Mouse (Mus musculus) myocyte (in vitro differentiated cells): Measurements from ENCODE around the gene Dppa5a.

Source experiments
- CEBPB ChIP-seq: IDR thresholded peaks from 2 replicates; pipeline ENCODE4 v1.6.1; 2011; ENCODE audit warnings: mild to moderate bottlenecking, moderate library complexity; ENCODE audit not compliant: poor library complexity, insufficient read depth, severe bottlenecking
- E2F4 ChIP-seq: IDR thresholded peaks from one replicate; pipeline ENCODE4 v1.6.1; 2011; ENCODE audit warnings: mild to moderate bottlenecking, control low read depth, moderate library complexity; ENCODE audit not compliant: insufficient read depth
- MAX ChIP-seq: IDR thresholded peaks from one replicate; pipeline ENCODE4 v1.6.1; 2011; ENCODE audit warnings: low read depth, mild to moderate bottlenecking, control low read depth
- MYOG ChIP-seq, 3 experiments: IDR thresholded peaks; one replicate each; pipeline ENCODE4 v1.6.1; 2011; ENCODE audit warnings: control low read depth in 2 of 3, low read depth in 2 of 3, mild to moderate bottlenecking in 2 of 3; ENCODE audit not compliant: insufficient read length in 2 of 3, control insufficient read depth in 1 of 3, insufficient read depth in 1 of 3
- POLR2A ChIP-seq: IDR thresholded peaks from one replicate; pipeline ENCODE4 v1.6.1; 2011; ENCODE audit warnings: low read depth, mild to moderate bottlenecking, control low read depth, moderate library complexity; ENCODE audit not compliant: insufficient read length
- POLR2AphosphoS2 ChIP-seq: IDR thresholded peaks from one replicate; pipeline ENCODE4 v1.6.1; 2011; ENCODE audit warnings: low read depth, control low read depth; ENCODE audit not compliant: insufficient read length
- REST ChIP-seq: IDR thresholded peaks from one replicate; pipeline ENCODE4 v1.6.1; 2011; ENCODE audit warnings: mild to moderate bottlenecking, control low read depth, moderate library complexity; ENCODE audit not compliant: insufficient read depth, insufficient read length
- SRF ChIP-seq: IDR thresholded peaks from one replicate; pipeline ENCODE4 v1.6.1; 2011; ENCODE audit warnings: low read depth; ENCODE audit not compliant: control insufficient read depth, insufficient read length
- TCF12 ChIP-seq: IDR thresholded peaks from one replicate; pipeline ENCODE4 v1.6.1; 2011; ENCODE audit warnings: mild to moderate bottlenecking, control low read depth; ENCODE audit not compliant: poor library complexity, insufficient read depth, severe bottlenecking
- TCF3 ChIP-seq: IDR thresholded peaks from one replicate; pipeline ENCODE4 v1.6.1; 2011; ENCODE audit warnings: low read depth, control low read depth; ENCODE audit not compliant: insufficient read length
- USF1 ChIP-seq: IDR thresholded peaks from one replicate; pipeline ENCODE4 v1.6.1; 2011; ENCODE audit warnings: low read depth, mild to moderate bottlenecking, control low read depth, moderate library complexity

DNA sequence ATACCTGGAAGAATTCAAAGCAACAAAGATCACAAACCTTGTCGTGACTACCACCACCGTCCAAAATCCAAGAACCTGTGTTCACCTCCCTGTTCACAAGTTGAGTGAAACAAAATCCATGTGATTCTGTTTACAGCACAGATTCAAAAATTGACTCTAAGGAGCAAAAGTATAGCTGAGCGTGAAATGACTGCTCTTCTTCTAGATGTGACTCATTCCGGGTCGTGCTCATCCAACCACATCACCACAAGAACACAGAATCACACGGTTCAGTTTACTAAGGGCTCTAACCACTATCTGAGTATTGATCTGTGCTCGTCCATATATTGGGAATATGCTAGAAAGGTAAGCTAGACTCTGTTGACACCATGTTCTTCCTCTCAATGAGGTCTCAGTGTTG is 19.0 kb upstream of the Dppa5a start:
- TF ChIP-seq POLR2A (no peak), TCF12 (no peak), USF1 (no peak), MYOG (IDR thresholded peaks at IDR 0.05; ENCODE audit: control insufficient read depth in 1 of 3, insufficient read depth in 1 of 3, insufficient read length in 2 of 3, low read depth in 2 of 3) (no peak), MAX (no peak), POLR2AphosphoS2 (no peak), SRF (no peak), E2F4 (no peak), REST (no peak), CEBPB (no peak), TCF3 (no peak)
